Mouse (Mus musculus) regulatory T cell (primary cell): ENCODE measurements at regions not wholly inside any gene's neighbourhood (a gene's known extent, or its start where the extent isn't known, plus 50 kb on each side); places are given as distances from the start of the nearest gene placed in this dataset.

ENCODE experiments used
- in situ Hi-C: fragments of 300-600 bp; cut with MboI, MseI; formaldehyde crosslinking; loops from one replicate; pipeline ENCODE4 v1.15.1; 2025; ENCODE audit warnings: high pct_unique_total_duplicates

DNA sequence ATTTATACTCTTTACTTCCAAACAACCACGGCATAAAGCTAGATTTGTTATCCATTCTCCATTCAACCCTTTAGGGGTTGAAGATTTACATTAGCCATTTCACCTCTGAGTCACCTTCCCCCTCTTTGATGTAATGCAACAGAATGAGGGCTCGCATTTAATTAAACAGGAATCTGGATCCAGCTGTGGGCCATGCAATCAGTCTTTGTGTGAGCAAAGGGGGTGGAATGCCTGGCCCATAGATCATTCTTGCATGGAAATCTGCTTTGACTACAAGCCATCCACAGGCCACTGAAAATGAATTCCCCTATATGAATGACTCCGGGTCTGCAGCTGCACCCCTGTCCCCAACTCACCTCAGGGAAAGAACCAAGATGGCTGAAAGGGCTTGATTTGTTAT lies 574.4 kb downstream of the Cypt12 start:
- in situ Hi-C loops, result no loop called here

DNA sequence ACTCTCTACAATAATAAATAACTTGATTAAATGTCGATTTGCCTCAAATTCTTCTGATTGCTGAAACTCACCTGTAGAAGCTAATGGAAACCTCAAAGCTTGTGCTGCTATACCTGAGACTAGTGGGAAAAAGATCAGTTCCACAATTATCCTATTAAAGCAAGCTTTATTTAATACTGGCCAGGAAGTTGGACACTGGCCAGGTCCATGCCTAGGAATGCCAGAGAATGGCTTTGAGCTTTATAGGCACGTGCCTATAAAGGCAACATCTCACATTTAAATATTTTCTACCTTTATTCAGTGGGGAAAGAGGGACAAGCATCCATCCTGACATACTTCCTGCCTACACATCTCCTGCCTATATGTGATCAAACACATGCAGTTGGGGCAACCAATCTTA lies 575.8 kb downstream of the Cypt12 start:
- in situ Hi-C loops, result no loop called here

DNA sequence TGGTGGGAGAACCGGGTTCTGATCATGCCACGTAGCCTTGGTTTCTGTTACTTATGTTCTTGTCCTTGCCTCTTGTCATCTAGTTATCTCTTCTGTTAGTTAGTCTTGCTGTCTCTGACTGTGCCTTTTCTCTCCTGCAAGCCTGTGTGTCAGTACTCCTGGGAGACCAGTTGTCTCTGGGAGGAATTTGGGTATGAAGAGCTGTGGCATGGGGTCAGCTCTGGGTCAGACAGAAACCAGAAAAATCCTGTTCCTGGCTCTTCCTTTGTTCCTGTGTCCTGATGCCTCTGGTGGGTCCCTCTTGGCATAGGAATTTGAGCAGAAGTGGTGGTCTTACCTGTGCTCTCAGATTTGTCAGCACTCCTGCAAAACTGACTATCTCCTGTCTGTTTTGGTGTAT lies 609.0 kb downstream of the Cypt12 start:
- in situ Hi-C loops, result no loop called here

DNA sequence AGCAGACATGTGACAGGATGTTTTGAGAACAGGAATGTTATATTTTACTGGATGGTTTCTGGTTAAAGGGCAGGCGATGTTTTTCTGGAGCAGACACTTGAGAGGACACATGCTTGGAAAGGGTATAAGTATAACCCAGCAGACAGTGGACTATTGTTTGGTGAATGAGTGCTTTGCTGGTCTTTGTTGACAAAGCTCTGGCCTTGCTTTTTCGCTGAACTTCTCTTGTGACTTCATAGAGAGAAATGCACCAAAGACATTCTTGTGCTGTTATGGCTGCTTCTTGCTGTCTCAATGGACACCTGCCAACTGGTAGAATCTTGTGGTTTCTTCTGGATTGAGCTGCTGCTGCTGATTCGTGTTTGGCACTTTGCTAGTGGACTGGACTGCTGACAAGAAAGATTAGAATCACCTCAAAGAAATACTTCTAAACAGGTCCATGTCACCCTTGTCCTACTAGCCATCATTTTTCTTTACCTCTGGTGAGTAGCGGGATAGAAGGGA lies 612.1 kb downstream of the Cypt12 start:
- in situ Hi-C loops, result no loop called here

DNA sequence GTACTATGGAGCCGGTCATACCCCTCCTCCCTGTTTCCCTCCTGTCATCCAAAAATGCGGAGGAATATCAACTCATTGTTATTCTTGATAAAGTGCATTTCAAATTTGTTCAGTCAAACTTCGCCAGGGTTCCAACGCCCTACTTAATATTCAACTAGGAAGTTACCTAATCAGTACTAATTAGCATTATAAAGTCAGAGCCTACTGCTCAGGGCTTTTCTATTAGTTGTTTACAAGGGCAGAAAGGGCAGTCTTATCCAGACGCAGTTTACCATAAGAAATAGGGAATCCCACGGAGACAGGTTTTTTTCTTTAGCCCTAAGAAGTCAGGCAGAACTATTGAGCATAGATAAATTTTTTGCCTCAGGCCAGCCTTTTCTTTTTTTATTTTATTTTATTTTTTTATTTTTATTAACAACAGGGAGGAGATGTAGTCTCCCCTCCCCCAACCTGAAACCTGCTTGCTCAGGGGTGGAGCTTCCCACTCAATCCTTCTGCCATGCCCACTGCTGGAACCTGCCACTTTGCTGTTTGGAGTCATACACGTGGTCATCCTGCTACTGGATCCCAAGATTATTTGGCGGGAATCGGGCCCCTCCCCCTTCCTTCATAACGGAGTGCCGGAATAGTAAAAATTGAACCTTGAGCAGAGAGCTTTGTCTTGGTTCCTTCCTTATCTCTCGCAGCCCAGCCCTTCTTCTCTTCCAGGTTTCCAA lies 632.9 kb downstream of the Cypt12 start:
- in situ Hi-C loops, result loop anchor here (5.0 kb wide), 1 partner anchor 84 kb away; no protein-coding TSS in a partner anchor

DNA sequence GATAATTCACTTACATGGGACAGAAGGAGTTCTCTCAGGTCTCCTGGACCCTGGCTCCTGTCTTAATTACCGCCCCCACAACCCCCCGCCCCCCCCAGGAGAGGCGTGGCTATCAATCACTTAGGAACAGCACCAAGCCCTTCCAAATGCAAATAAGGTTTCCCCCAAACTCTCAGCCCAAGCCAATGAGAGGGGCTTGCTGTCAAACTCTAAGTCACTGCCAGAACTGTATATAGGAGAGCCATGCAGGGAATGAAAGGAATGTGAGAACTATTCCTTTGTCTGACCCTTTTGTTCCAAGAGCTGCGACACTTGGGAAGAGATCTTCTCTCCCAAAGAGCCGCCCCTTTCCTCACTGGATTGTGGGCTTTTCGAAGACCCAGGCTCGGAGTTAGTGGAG lies 672.4 kb downstream of the Cypt12 start:
- in situ Hi-C loops, result no loop called here

DNA sequence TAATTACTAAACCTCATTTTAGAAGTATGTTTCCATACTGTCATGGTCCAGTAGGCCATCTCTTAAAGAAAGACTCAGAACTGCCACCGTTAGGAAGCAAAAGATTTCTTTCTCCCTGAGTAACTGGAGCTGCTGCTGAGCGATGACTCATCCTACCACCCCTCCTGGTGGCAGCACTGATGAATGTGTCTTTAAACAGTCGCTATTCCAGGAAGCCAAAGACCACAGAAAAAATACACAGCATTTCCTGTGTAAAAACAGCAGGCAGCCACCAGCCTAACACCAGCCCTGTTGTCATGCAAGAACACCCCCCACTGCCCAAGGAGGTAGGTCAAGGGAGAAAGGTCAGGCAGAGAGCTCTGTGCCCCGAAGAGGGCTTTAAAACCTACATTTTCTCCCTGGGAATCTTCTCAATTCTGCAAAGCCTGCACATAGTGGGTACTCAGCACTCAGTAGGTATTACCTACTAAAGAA lies 675.7 kb downstream of the Cypt12 start:
- in situ Hi-C loops, result no loop called here

DNA sequence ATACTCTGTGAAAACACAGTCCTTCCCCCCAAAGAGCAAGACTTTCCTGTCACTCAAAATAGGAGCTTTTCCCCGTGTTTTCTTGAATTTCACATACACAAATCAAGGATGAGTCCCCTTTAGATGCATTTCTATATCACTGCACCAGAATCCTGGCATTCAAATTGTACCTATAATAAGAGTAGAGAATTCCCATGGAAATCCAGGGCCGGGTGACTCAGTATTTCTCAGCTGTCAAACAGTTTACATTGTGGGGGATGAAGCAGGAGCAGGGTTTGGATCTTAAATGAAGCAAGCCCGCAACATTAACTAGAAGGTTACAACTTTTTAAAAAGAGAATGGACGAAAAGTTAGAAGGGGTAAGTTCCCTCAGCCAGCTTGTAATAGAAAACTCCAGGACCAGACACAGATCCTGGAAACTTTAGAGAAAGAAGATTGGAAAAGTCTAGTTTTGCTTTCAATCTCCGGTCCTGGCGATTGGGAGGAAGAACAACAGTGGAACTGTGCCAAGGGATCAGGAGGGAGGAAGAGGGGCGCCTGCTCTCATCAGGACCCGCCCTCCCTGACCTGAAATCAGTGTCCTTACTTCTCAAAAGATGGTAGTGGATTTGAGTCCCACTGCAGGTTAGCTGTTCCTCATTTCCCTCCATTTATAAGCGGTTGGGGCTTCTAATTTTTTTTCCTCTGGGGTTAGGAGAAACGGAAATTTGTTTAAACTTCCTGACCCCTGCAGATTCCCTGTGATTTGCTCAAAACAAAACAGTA lies 676.4 kb downstream of the Cypt12 start:
- in situ Hi-C loops, result no loop called here

DNA sequence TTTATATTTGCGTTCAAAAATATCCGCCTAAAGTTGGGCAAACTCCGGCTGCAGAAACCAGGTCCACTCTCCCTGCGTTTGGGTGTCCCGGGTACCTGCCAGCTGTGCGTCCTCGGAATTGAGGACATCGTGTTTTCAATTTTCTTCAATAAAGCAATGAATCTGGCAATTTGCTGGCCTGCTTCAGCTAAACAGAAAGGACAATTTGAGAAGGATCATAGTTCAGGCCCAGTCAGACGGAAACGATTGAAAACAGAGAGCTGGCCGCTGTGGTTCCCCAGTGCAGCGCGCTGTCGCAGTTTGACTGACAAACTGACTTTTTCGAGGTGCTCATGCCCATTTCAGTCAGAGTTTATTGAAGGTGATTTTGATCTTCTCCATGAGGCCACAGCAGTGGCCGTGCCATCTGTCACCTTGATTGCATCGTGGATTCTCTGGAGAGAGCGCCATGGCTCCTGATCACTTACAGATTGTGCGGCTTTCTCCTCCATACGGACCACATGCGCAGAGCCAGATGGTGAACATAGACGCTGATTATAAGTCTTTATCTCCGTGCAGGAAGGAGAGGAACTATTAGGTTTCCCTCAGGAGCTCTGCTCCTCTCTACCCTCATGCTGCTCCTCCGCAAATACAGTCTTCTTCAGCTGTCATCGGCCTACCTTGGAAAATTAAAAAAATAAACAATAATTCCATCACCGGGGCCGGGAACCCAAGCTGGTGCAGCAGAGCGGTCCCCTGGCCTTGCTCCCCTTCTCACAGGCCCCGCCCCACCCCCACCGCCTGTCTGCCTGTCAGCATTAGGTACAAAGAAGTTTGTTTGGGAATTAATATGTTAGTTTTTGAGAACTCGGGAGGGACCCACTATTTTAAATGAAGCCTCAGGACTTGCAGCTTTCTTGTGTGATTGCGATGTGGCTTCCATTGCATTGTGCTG lies 677.5 kb downstream of the Cypt12 start:
- in situ Hi-C loops, result no loop called here

DNA sequence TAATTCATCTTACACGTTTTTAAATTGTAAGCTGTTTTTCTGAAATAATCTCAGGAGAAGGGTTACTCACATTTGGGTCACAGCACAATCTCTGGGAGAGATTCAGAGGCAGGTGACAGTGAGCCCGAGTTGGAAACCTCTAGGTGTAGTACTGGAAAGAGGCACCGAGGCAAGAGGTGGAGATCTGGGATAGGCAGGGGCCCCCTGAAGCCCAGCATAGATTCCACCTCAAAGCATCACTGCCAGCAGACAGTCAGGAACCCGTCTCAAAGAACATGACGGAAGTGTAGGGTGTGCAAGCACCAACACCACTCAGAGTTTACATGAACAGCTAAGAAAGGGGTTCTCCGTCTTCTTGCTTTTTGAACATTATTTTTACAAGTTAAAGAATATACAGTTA lies 678.2 kb downstream of the Cypt12 start:
- in situ Hi-C loops, result no loop called here

DNA sequence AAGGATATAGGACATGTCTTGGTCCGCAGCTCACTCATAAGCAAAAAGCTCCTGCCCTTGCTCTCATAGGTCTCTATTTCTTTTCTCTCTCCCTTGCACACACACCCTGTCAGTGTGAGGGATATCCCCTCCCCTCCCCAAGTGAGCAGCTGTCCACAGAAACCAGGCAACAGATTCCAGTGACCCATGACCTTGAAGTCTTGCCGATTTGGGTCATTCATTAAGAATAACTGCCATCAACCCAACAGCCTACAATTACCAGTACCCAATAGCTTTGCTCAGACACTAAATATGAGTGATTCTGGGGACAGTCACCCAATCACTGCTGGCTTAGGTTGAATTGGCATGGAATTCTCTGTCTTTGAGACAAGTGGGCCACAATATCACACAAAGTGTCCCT lies 678.6 kb downstream of the Cypt12 start:
- in situ Hi-C loops, result no loop called here

DNA sequence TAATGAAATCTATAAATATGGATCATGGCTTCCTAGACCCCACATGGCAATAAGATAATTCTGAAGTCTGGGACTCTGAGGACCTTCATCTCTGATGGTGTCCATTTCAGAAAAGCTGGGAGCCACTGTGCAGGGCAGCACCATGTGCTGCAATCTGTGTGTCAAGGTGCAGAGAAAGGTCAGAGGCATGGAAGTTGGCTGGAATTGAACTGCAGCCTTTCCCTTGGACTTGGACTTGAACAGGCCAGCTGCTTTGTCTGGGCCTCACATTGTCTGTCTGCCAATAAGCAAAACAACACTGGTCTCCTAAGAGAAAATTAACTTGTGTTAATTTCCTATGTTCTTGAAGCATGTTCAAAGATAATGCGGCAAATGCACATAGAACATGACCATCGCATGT lies 681.0 kb downstream of the Cypt12 start:
- in situ Hi-C loops, result no loop called here

DNA sequence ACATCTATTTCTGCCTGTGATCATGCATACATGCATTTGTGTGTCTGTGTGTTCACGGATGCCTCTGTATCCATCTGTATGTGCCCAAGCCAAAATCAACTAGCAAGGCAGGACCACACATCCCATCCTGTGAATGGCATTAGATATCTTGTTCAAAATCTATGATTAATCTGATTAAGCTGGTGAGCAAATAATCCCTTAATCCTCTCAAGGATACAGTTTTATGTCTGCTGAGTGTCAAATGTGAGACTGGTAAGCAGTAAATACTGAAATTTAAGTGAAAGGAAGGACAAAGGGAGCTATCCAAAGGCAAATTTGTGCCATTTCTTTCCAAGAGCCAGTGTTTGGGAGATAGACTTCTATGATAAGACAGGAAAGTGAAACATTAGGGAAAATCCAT lies 683.4 kb downstream of the Cypt12 start:
- in situ Hi-C loops, result no loop called here

DNA sequence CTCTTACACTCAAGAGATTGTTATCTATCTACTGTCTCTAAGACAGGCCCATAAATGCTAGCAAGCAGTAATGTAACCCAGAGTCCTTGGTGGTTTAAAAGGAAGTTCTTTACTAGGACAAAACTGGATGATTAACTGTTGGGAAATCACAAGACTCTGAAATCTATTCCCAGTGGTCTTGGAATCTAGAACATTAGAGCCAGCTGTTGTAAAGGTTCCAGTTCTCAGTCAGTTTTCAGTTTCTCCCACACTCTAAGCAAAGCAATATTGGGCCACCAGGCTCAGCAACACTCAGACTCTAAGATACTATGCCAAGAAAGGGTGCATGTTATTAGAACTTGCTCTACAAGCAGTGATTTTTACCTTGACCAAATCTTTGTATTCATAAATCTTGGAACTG lies 686.6 kb downstream of the Cypt12 start:
- in situ Hi-C loops, result no loop called here

DNA sequence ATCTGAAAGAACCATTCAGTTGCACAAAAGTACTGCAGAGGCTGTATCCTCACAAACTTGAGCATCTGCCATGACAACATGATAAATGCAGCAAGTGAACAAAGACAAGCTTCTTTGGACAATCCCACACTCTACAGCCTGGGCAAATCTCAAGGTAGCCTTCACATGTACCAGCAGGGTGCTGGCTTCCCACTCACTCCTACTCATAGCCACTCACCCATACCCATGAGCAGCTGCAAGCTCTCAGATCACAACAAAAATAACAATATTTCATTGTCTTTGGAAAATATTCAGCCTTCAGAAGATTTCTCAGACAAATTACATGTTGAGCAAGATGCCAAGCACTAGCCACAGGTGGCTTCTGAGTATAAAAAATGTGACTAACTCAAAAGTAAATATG lies 689.3 kb downstream of the Cypt12 start:
- in situ Hi-C loops, result no loop called here

DNA sequence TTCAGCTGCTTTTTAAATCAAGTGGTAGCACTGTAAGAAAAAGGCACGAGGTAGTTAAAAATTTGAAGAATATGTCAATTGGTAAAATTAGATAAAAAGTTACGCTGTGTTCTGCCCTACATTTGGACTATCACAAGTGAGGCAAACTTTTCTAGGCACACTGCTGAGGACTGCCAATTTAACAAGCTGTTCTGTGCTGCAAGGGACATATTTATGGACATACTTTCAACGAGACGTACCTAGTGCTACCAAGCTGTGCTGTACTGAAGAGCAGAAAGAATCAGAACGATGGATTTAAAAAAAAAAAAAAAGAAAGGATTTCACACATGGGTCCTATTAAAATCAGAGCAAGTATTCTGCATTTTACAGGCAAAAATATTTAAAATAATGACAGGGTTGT lies 692.1 kb downstream of the Cypt12 start:
- in situ Hi-C loops, result no loop called here

DNA sequence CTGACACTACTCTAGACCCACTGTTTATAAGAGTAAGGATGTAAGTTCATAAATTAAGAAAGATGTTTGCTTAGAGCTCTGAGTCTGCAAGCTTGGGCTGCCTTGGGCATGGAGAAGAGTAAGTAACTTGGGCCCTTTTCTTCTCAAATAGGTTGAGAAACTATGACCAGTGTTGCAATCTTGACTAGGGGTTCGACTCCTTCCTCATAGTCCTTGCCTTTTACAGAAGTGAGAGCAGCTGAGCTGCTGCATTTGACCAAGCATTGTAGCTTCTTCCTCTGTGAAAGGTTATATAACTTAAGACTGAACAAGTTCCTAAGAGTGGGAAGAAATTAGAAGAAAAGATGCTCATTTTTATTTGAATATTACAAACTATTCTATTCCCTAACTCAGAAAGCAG lies 693.5 kb downstream of the Cypt12 start:
- in situ Hi-C loops, result no loop called here

DNA sequence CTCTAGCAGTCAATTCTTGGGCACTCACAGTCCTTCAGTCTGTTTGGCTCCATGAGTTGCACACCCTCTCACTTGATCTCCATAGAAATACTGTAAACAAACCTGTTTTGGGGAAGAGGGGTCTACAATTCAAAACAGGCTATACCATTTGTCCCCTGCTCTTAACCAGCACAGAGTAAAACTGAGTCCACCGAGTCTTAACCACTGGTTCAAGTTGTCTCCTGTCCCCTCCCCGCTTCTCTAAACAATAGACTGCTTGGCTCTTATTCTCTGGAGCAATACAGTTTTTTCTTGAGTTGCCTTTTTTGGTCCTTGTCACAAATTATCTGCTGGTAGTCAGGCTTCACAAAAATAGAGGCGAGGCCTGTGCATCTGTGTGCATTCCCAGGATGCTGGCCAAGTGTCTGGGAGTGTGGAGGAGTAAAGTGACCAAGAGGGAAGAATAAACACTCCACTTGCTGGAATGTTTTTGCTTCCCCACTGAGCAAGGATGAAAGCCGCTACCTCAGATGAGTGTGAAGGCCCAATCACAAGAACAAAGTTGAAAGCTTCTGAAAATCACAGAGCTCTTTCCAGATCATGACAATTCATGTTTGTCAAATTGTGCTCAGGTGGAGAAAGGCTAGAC lies 695.3 kb downstream of the Cypt12 start:
- in situ Hi-C loops, result no loop called here

DNA sequence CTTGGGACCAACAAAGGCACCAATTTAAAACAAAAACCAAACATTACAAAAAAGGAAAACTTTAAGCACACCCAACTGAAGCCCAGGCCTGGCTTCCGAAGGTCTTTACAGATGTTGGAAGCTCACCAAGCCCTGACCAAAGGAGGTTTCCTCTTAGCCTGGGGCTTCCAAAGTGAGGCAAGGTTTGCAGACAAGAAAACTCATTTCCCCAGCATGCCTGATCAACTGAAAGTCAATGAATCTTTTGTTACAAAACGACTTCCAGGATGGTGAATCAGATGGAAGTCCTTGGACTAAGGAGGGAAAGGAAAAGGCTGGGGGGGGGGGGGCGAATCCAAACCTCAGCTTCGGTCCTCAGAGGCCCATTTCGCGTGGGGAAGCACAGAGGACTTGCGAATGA lies 697.3 kb downstream of the Cypt12 start:
- in situ Hi-C loops, result no loop called here

DNA sequence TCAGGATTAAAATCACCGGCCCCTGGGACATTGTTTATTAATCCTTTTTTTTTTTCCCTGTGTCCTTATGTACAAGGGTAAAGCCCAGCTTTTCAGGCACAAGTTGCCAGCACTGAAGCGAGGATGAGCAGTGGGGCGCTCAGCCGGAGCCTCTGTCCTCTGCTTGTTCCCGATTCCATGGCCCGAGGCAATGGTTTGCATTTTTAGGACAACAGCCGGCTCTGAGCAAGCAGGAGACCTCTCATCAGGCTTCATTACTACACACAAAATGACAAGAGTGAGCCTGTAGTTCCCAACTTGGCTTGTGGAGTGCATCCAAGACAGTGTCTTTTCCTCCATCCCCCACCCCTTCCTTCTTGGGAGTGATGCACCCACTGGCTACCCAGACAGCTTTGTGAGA lies 697.7 kb downstream of the Cypt12 start:
- in situ Hi-C loops, result no loop called here

DNA sequence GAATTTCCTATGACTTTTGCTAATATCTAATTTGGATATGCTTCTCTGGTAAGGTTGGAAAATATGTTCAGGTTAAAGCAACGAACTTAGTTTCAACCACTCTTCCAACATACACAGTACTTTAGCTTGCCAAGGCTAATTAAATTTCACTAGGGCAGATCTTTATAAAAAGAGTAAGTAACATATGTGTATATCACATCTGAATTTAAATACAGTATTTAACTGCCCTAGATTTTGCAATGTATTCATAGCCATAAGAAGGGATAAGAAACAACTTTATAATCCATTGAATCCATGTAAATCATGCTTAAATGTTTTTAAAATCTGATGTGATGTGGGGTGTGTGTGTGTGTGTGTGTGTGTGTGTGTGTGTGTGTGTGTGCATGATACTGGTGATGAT lies 705.3 kb downstream of the Cypt12 start:
- in situ Hi-C loops, result no loop called here

DNA sequence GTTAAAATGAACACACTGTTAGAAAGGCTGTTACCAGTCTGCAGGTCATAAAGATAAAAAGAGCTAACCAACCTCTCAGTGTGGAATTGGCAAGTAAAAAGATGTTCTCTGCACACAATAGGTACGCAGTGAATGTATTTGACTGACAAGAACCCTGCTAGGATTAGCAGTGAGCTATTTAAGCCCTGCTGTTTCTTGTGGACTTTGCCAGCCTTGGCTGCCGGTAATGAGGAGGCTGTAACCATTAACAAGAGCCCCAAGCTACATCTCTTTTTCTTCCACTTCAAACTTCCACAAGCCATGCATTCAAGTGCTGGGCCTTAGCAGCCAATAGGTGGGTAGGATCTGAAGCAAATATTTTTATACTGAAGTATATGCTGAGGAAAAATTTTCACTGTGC lies 717.5 kb downstream of the Cypt12 start:
- in situ Hi-C loops, result no loop called here
